Mouse (Mus musculus): ENCODE measurements around the gene Lst1. TPM values are rescaled to one million over a fixed set of nuclear protein-coding genes. Genes with fewer than 3 reads are reported as not detected.
A peak's percentile ranks its signal among the peaks of the same experiment; 100 is the strongest.
"Not testable (repeated sequence)": the region's sequence is repeated elsewhere in the genome, so short reads cannot be mapped to it uniquely, and the experiment has no call there.

The Lst1 gene
- polyA plus RNA-seq (2015; fragmentation: Nextera tagmentation; extraction: Ambion mirVana), result 21.6 and 29.0 TPM in 2 replicates

GRCm38 (mm10) chr17:35187959-35188610 lies at the start of gene Lst1:
TSS of gene Lst1 (minus strand) at chr17:35188439.
- H3K4me3 ChIP-seq (replicated peaks), result peak within 1 kb of the TSS; percentile 19
- no peak for ATAC-seq (ENCODE audit: low read depth)
- 0 out of 2 replicates have a peak within 1 kb of the TSS, but pooled peaks have one; percentile 2 for H3K9ac ChIP-seq

DNA sequence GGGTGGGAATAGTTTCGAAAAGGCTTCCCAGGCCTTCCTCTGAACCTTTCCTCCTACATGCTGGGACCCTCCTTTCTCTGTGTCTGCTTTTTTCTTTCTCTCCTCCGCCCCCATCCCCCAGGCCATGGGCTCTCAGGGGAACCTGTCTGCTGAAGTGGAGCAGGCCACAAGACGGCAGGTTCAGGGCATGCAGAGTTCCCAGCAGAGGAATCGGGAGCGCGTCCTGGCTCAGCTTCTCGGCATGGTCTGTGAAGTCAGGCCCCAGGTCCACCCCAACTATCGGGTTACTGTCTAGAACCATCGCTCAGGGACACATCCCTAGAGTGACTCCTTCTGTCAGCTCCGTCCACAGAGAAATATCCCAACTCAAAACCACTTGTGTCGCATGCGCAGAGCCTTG lies 49.3 kb upstream of the Lst1 start:
- H3K9ac ChIP-seq, result 0 out of 2 replicates have a peak overlapping the region, but pooled peaks have one; percentile 4
- no peaks in the 10 kb centered on the region for H3K27me3 ChIP-seq
- DNase-seq, result no peak
- no peak overlapping the region for H3K4me2 ChIP-seq
- peaks cover 6% of the 10 kb centered on the region; the same call in 1 of the 2 replicates for H3K36me3 ChIP-seq
- H3K9me3 ChIP-seq (replicated peaks), result no peaks in the 10 kb centered on the region
- no peak overlapping the region for H3K4me3 ChIP-seq (replicated peaks)
- no peak for ATAC-seq (ENCODE audit: low read depth)
- no peak overlapping the region for H3K27ac ChIP-seq
- peaks cover 51% of the 10 kb centered on the region for H3K4me1 ChIP-seq (replicated peaks)
- WGBS (ENCODE audit: insufficient replicate concordance), result 89% methylated on average over 12 of the region's 12 CpGs

More at GRCm38 (mm10) chr17:35187959-35188610, at the start of gene Lst1:
- H3K4me2 ChIP-seq, result peak within 1 kb of the TSS; percentile 11
- WGBS (ENCODE audit: insufficient replicate concordance), result 34% methylated on average over 7 of the region's 7 CpGs
- peak within 1 kb of the TSS; percentile 76 for H3K27ac ChIP-seq
- H3K4me1 ChIP-seq (replicated peaks), result peaks cover 33% of the 10 kb centered on the region
- no peaks in the 10 kb centered on the region for H3K36me3 ChIP-seq
- H3K27me3 ChIP-seq, result no peaks in the 10 kb centered on the region
- no peaks in the 10 kb centered on the region for H3K9me3 ChIP-seq (replicated peaks)
- DNase-seq, result no peak

DNA sequence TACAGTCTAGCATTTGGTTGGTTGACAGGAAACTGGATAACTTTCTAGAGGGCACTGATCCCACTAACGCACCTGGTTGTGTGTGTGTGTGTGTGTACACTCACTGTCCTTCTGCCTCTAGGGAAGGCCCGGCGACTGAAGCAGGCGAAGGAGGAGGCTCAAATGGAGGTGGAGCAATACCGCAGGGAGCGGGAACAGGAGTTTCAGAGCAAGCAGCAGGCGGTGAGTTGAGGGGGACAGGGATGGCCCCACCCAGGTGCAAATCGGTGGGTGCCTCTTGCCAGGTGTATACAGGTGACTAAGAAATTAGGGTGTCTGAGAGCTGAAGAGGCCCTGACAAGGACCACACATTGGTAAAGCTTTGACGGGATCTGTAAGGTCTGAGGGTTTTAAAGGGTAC lies 48.8 kb upstream of the Lst1 start:
- Histone ChIP-seq H3K9me3 (replicated peaks) (no peaks in the 10 kb centered on the region), H3K4me1 (replicated peaks) (peaks cover 56% of the 10 kb centered on the region), H3K4me3 (replicated peaks) (no peak overlapping the region), H3K9ac (no peak overlapping the region), H3K4me2 (no peak overlapping the region), H3K36me3 (peaks cover 6% of the 10 kb centered on the region; the same call in 1 of the 2 replicates), H3K27ac (no peak overlapping the region), H3K27me3 (no peaks in the 10 kb centered on the region)
- ATAC-seq (ENCODE audit: low read depth) (no peak), DNase-seq (no peak)
- 78% methylated on average over 9 of the region's 9 CpGs for WGBS (ENCODE audit: insufficient replicate concordance)

DNA sequence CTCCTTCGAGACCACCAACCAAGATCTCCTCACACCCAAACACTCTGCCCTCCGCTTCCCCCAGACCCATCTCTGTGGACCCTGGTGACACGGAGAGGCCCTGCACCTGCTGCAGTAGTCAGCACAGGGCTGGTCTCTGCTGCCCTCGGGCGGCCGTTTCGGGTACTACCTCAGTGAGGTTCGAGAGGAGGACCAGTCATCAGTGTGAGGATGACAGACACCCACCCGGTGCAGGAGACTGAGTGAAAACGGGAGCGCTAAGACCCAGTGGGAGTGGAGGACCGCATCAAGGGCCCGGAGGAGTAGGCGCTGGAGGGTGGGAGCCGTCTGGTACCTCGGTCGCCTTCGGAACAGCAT lies 48.1 kb upstream of the Lst1 start:
- Histone ChIP-seq H3K4me2 (peak overlapping the region; percentile 96), H3K9me3 (replicated peaks) (no peaks in the 10 kb centered on the region), H3K27ac (peak overlapping the region; percentile 94), H3K9ac (peak overlapping the region; percentile 91), H3K27me3 (no peaks in the 10 kb centered on the region), H3K4me1 (replicated peaks) (peaks cover 62% of the 10 kb centered on the region), H3K36me3 (peaks cover 6% of the 10 kb centered on the region), H3K4me3 (replicated peaks) (peak overlapping the region; percentile 78)
- ATAC-seq (ENCODE audit: low read depth) (peak; percentile 71), DNase-seq (peak; percentile 92)
- WGBS (ENCODE audit: insufficient replicate concordance), result 2% methylated on average over 18 of the region's 18 CpGs

DNA sequence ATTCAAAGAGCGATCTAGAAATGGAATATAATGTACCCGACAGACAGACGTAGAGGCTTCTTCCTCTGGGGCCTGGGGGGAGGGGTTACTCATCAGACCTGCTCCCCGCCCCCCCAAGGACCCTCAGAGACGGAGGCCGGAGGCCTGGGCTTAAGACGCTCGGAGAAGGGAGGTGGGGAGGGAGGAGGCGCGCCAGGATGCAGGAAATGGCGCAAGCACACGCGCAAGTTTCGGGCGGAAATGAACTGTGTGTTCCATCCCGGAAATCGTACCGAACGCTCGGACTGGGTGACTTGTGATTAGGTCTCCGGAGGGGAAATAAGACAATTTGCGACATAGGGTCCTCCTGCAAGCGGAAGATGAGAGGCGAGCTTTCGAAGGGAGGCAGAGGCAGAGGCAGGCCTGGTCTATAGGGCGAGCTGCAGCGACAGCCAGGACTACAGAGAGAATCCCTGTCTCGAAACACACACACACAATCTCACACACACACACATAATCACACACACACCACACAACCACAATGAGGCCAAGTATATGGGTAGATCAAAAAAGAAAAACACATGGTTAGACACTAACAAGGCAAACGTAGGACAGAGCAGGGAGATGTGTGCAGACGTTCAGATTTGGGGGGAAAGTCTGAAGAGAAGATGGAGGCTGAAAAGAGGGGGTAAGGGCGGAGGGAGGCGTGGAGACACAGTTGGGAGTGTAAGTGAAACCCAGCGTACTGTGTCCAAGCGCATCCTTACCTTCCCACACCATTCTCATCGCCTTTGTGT lies 47.6 kb upstream of the Lst1 start, which contains the start of gene Nfkbil1:
Gene Nfkbil1, minus strand, starts transcription at position 179 of the 776 bp plus-strand sequence.
- Histone ChIP-seq H3K27me3 (no peaks in the 10 kb centered on the region), H3K4me2 (peak within 1 kb of the TSS; percentile 96), H3K4me1 (replicated peaks) (peaks cover 63% of the 10 kb centered on the region), H3K27ac (peak within 1 kb of the TSS; percentile 94), H3K9me3 (replicated peaks) (no peaks in the 10 kb centered on the region), H3K36me3 (peaks cover 12% of the 10 kb centered on the region), H3K4me3 (replicated peaks) (peak within 1 kb of the TSS; percentile 78), H3K9ac (peak within 1 kb of the TSS; percentile 91)
- DNase-seq (peak; percentile 79), ATAC-seq (ENCODE audit: low read depth) (peak; percentile 79)
- WGBS (ENCODE audit: insufficient replicate concordance), result under 1% methylated on average over 35 of the region's 35 CpGs

- H3K36me3 ChIP-seq, result peaks cover 19% of the 10 kb centered on the region
- peak overlapping the region; percentile 91 for H3K9ac ChIP-seq
- DNase-seq (no peak), ATAC-seq (ENCODE audit: low read depth) (0 out of 2 replicates have a peak, but pooled peaks have one; percentile 18)
- peaks cover 54% of the 10 kb centered on the region for H3K4me1 ChIP-seq (replicated peaks)
- H3K27me3 ChIP-seq, result no peaks in the 10 kb centered on the region
- peak overlapping the region; percentile 94 for H3K27ac ChIP-seq
- peak overlapping the region; percentile 78 for H3K4me3 ChIP-seq (replicated peaks)
- 2% methylated on average over 31 of the region's 31 CpGs for WGBS (ENCODE audit: insufficient replicate concordance)
- H3K9me3 ChIP-seq (replicated peaks), result no peaks in the 10 kb centered on the region
- H3K4me2 ChIP-seq, result peak overlapping the region; percentile 96
Measured at GRCm38 (mm10) chr17:35234903-35235302, 46.7 kb upstream of the Lst1 start.

DNA sequence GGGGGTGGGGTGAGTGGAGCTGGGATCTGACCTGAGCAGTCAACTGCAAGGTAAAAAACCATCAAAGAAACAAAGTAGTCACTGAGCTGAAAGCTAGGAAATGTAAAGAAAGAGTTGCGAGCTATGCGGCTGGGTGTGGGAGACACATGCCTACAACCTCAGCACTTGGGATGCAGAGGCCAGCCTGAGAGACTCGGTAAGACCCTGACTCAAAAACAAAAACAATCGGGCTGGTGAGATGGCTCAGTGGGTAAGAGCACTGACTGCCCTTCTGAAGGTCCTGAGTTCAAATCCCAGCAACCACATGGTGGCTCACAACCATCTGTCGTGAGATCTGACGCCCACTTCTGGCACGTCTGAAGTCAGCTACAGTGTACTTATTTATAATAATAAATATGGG lies 45.9 kb upstream of the Lst1 start:
- H3K9me3 ChIP-seq (replicated peaks); ATAC-seq (ENCODE audit: low read depth); H3K27me3 ChIP-seq; DNase-seq: not testable (repeated sequence)
- Histone ChIP-seq H3K9ac (peak overlapping the region; percentile 91), H3K4me2 (peak overlapping the region; percentile 96), H3K36me3 (peaks cover 27% of the 10 kb centered on the region), H3K4me1 (replicated peaks) (peaks cover 54% of the 10 kb centered on the region), H3K27ac (peak overlapping the region; percentile 94), H3K4me3 (replicated peaks) (peak overlapping the region; percentile 78)
- 63% methylated on average over 7 of the region's 7 CpGs for WGBS (ENCODE audit: insufficient replicate concordance)

- H3K9ac ChIP-seq, result peak within 1 kb of the TSS; percentile 91
- peaks cover 54% of the 10 kb centered on the region for H3K4me1 ChIP-seq (replicated peaks)
- H3K27ac ChIP-seq, result peak within 1 kb of the TSS; percentile 94
- peaks cover 34% of the 10 kb centered on the region for H3K36me3 ChIP-seq
- WGBS (ENCODE audit: insufficient replicate concordance), result 72% methylated on average over 18 of the region's 18 CpGs
- H3K4me3 ChIP-seq (replicated peaks), result peak within 1 kb of the TSS; percentile 78
- H3K9me3 ChIP-seq (replicated peaks), result no peaks in the 10 kb centered on the region
- peak within 1 kb of the TSS; percentile 96 for H3K4me2 ChIP-seq
- DNase-seq (no peak), ATAC-seq (ENCODE audit: low read depth) (no peak)
- H3K27me3 ChIP-seq, result no peaks in the 10 kb centered on the region
Measured at GRCm38 (mm10) chr17:35233114-35233980, 45.1 kb upstream of the Lst1 start, which contains the start of gene Atp6v1g2. TSS of gene Atp6v1g2 (plus strand) at chr17:35233660.

DNA sequence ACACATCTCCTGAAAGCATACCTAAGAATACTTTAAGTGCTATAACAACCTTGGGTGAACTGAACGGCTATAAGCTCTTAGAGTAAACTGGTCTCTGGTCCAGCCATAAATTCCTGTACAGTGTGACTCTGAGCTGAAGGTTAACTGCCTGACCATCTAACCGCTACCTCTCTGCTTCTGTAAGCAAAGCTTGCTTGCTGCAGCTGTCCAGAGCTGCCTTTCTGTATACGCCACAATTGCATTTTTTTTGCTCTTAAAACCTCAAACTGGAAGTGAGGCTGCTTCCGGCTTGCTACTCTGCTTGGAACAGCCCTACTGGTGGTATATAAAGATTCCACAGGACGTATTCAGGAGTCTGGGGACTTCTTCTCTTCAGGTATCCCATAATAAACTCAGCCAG lies 44.4 kb upstream of the Lst1 start:
- Histone ChIP-seq H3K4me3 (replicated peaks) (peak overlapping the region; percentile 16; the same call in 1 of the 2 replicates), H3K36me3 (peaks cover 41% of the 10 kb centered on the region), H3K4me1 (replicated peaks) (peaks cover 54% of the 10 kb centered on the region), H3K4me2 (peak overlapping the region; percentile 96), H3K9ac (peak overlapping the region; percentile 27; the same call in 1 of the 2 replicates), H3K27me3 (no peaks in the 10 kb centered on the region), H3K9me3 (replicated peaks) (no peaks in the 10 kb centered on the region), H3K27ac (peak overlapping the region; percentile 94)
- no peak for ATAC-seq (ENCODE audit: low read depth)
- 69% methylated on average over 5 of the region's 5 CpGs for WGBS (ENCODE audit: insufficient replicate concordance)
- no peak for DNase-seq

DNA sequence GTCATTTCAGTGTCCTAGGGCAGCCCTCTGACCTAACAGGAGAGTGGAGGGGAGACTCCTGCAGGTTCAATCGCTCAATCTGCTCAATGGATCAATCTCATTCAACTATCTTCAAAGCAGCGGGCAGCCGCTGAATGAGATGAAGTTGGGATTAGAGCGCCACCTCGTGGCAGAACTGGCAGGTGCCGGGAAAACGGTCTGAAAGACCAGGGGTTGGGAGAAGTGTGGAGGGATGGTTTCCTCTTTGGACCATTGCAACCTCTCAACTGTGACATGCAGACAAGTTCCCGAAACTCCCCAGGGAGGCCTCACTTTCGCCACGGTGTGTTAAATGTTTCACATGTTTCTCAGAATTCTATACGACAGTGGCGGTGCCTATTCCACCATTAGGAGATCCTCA lies 43.8 kb upstream of the Lst1 start:
- ATAC-seq (ENCODE audit: low read depth) (no peak), DNase-seq (peak; percentile 66)
- Histone ChIP-seq H3K4me1 (replicated peaks) (peaks cover 54% of the 10 kb centered on the region), H3K9ac (peak overlapping the region; percentile 27; the same call in 1 of the 2 replicates), H3K9me3 (replicated peaks) (no peaks in the 10 kb centered on the region), H3K27me3 (no peaks in the 10 kb centered on the region), H3K27ac (peak overlapping the region; percentile 94; the same call in 1 of the 2 replicates), H3K4me2 (peak overlapping the region; percentile 96), H3K4me3 (replicated peaks) (peak overlapping the region; percentile 16; the same call in 1 of the 2 replicates), H3K36me3 (peaks cover 47% of the 10 kb centered on the region)
- 10% methylated on average over 12 of the region's 12 CpGs for WGBS (ENCODE audit: insufficient replicate concordance)
